Mouse (Mus musculus): ENCODE data around the gene Vmn2r97.
"Not testable (repeated sequence)": the region's sequence is repeated elsewhere in the genome, so short reads cannot be mapped to it uniquely, and the experiment has no call there.

Gene Vmn2r97

DNA sequence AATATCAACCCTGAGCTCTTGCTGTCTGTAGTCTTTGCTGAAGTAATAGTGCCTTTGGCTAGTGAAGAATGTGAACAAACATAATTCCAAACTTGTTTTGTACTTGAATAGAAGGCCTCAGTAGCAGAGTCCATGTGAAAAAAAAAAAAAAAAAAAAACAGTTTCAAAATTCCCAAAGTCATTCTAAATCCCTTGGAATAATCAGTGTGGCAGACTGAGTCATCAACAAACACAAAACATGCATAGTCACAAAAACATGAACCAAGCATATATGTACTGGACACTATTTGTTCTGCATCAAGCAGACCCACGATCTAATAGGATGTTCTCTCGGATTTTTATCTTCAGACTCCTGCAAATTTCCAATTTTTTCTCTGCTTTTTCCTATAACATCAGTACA, at the start of gene Vmn2r97:
Gene Vmn2r97 (plus strand): TSS at position 301 of the 400 bp plus-strand sequence.
- not testable (repeated sequence) for H3K4me1 ChIP-seq (replicated peaks; ENCODE audit: low read depth, low read length); H3K4me3 ChIP-seq (replicated peaks; ENCODE audit: low read length); H3K36me3 ChIP-seq (ENCODE audit: insufficient read depth, low read length); H3K27me3 ChIP-seq (ENCODE audit: insufficient read depth, low read length); H3K9me3 ChIP-seq (ENCODE audit: low read length)

DNA sequence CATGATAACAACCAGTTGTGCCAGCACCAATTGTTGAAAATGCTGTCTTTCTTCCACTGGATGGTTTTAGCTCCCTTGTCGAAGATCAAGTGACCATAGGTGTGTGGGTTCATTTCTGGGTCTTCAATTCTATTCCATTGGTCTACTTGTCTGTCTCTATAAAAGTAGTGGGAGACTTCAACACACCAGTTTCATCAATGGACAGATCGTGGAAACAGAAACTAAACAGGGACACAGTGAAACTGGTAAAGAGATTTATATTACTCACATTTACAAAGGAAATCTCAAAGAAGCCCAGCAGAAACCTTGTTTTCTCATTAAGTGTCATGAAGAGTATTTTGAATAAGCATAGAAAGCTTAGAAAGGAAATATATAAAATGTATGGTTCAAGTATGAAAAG, 31.7 kb upstream of the Vmn2r97 start:
- not testable (repeated sequence) for H3K4me1 ChIP-seq (replicated peaks; ENCODE audit: low read depth, low read length); H3K4me3 ChIP-seq (replicated peaks; ENCODE audit: low read length); H3K27me3 ChIP-seq (ENCODE audit: insufficient read depth, low read length); H3K36me3 ChIP-seq (ENCODE audit: insufficient read depth, low read length); H3K9me3 ChIP-seq (ENCODE audit: low read length)

DNA sequence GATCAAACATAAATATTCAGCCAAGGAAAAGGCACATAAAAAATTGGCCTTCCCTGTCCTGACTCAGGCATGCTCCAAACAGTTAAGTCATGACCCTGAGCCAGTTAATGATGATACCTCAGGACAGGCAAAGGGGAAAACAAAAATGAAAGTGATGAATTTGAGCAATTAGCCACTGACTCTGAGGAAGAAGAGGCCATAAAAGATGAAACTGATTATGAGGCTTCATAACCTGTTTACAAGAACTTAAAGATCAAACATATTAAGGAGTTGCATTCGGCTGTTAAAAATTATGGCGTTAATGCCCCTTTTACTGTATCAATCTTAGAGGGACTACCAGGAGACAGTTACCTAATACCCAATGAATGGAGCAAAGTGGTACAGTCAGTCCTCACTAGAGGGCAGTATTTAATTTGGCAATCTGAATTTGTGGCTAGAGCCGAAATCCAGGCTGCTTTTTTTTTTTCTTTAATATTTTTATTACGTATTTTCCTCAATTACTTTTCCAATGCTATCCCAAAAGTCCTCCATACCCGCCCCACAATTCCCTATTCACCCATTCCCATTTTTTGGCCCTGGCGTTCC, 24.3 kb upstream of the Vmn2r97 start:
- H3K9me3 ChIP-seq (ENCODE audit: low read length) = no peaks in the 10 kb centered on the region
- no peaks in the 10 kb centered on the region for H3K4me1 ChIP-seq (replicated peaks; ENCODE audit: low read depth, low read length)
- no peaks in the 10 kb centered on the region for H3K27me3 ChIP-seq (ENCODE audit: insufficient read depth, low read length)
- TF ChIP-seq CTCF (conservative IDR thresholded peaks at IDR 0.05; ENCODE audit: low read length) (no peak), NANOG (IDR thresholded peaks at IDR 0.05; ENCODE audit: borderline replicate concordance, low read length) (no peak), POU5F1 (IDR thresholded peaks at IDR 0.05; ENCODE audit: borderline replicate concordance, low read length) (no peak)
- H3K36me3 ChIP-seq (ENCODE audit: insufficient read depth, low read length) = no peaks in the 10 kb centered on the region
- H3K4me3 ChIP-seq (replicated peaks; ENCODE audit: low read length) = no peak overlapping the region

DNA sequence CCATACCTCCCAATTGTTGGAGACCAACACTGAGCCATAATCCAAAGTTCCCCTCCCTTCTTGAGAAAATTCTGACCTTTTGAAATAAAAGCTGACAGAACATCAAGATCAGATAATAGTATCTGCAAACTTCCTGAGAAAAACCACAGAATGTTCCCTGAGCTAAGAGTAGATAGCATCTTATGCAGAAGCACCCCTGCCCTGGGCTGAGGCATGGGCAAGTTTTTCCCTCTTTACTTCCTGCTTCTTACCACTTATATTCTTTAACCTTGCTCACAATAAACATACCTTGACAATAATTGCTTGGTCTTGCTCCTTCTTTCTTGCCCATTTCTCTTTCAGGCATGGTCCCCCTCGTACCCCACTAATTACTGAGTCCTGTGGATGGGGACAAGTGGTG, 43.7 kb downstream of the Vmn2r97 start:
- H3K4me3 ChIP-seq (replicated peaks; ENCODE audit: low read length); H3K36me3 ChIP-seq (ENCODE audit: insufficient read depth, low read length); H3K27me3 ChIP-seq (ENCODE audit: insufficient read depth, low read length); H3K4me1 ChIP-seq (replicated peaks; ENCODE audit: low read depth, low read length): not testable (repeated sequence)
- H3K9me3 ChIP-seq (ENCODE audit: low read length) = peaks cover 72% of the 10 kb centered on the region

DNA sequence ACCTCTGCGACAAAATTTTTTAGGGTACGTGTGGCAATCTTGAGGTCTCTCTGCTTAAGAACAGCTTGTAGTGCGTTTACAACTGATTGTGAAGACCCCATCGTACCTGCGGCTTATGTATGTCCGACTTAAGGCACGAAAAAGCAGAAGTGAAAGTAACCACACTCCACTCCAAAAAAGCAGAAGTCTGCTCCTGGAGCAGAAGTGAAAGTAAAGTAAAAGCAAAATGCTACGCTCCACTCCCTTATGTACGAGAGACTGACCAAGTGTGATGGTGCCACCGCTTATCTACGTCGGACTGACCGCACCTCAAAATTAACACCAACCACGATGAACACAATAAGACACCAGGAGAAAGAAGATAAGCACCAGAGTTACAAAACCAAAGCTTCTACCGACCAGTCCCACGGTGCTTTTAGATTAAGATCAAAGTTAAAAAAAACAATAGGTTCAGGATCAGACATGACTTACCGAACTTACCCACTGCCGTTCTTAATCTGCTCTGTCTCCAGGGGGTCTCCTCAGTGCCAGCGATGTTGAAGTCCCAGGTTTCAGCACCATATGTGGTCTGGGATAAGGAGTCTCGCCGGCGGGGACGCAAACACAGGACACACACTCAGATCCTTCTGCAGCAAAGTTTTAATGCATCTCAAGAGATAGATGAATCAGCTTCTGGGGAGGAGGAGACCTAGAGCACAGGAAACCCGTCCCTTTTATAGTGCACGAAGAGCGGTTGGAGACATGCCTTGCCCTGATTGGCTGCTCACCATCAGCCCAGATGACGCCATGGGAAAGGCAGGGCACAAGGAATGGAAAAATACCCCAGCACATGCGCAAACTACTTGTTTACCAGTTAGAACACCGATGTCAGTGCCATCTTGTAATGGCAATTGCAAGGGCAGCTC, 54.5 kb downstream of the Vmn2r97 start:
- Histone ChIP-seq H3K4me1 (replicated peaks; ENCODE audit: low read depth, low read length) (no peaks in the 10 kb centered on the region), H3K27me3 (ENCODE audit: insufficient read depth, low read length) (no peaks in the 10 kb centered on the region), H3K36me3 (ENCODE audit: insufficient read depth, low read length) (no peaks in the 10 kb centered on the region), H3K9me3 (ENCODE audit: low read length) (peaks cover 92% of the 10 kb centered on the region), H3K4me3 (replicated peaks; ENCODE audit: low read length) (no peak overlapping the region)
- TF ChIP-seq CTCF (conservative IDR thresholded peaks at IDR 0.05; ENCODE audit: low read length) (no peak), NANOG (IDR thresholded peaks at IDR 0.05; ENCODE audit: borderline replicate concordance, low read length) (no peak), POU5F1 (IDR thresholded peaks at IDR 0.05; ENCODE audit: borderline replicate concordance, low read length) (no peak)
